Mouse (Mus musculus) splenic B cell, adult 2 months (primary cell): ENCODE measurements at regions not wholly inside any gene's neighbourhood (a gene's known extent, or its start where the extent isn't known, plus 50 kb on each side); places are given as distances from the start of the nearest gene placed in this dataset.

Source experiments
- DNase-seq: peaks from one replicate; pipeline ENCODE4 v3.0.0-alpha.2; 2011; ENCODE audit warnings: low read depth, low spot score
- H3K27me3 ChIP-seq: 2 replicates; pipeline ENCODE4 v1.6.1; 2012; ENCODE audit warnings: mild to moderate bottlenecking, low read length, moderate library complexity, mixed read lengths; ENCODE audit not compliant: control insufficient read depth, poor library complexity, insufficient read depth, severe bottlenecking
- H3K36me3 ChIP-seq: 2 replicates; pipeline ENCODE4 v1.6.1; 2012; ENCODE audit warnings: mild to moderate bottlenecking, low read length, moderate library complexity, mixed read lengths; ENCODE audit not compliant: control insufficient read depth, poor library complexity, insufficient read depth, severe bottlenecking

DNA sequence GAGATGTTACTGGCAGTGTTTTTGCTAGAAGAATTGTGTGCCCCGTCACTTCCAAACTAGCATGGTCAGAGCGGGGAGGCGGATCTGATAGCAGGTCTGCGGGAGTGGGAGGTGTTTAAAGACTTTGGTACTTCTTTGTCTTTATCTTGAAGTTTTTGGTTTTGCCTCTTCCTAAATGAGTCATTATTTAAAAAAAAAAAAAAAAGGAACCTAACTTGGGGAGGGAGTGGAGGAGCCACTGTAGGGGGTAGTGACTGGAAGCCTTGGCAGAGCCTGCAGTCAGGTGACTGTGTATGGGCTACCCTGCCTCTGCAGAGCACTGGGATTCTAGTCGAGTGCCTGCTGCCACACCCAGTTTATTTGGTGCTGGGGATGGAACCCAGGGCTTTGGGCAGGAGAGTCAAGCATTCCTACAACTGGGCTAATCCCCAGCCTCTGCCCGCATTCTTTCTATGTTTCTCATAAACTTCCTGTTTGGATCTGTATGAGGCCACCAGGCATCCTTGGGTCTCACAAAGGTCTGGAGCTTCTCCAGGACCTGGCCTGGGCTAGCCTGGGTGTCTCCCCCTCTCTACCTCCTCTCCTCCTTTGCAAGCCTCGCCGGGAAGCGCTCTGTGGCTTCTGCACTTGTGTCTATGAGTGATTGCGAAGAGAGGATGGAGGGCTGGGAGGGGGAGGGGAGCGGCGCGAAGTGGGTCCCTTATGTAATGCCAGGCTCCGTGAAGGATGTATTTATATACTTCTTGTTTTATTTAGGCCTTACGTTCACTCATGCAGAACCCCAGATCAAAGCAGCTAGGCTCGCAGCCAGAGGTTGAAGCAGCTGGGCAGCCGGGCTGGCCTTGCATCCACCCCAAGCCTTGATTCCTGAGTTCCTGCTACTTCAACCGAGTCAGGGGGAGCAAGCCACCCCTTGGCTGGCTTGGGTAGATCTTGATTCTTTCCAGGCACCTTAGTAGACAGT is 143.1 kb upstream of the Mrps10 start:
- Histone ChIP-seq H3K36me3 (no peaks in the 10 kb centered on the region), H3K27me3 (no peaks in the 10 kb centered on the region)
- no peak for DNase-seq

DNA sequence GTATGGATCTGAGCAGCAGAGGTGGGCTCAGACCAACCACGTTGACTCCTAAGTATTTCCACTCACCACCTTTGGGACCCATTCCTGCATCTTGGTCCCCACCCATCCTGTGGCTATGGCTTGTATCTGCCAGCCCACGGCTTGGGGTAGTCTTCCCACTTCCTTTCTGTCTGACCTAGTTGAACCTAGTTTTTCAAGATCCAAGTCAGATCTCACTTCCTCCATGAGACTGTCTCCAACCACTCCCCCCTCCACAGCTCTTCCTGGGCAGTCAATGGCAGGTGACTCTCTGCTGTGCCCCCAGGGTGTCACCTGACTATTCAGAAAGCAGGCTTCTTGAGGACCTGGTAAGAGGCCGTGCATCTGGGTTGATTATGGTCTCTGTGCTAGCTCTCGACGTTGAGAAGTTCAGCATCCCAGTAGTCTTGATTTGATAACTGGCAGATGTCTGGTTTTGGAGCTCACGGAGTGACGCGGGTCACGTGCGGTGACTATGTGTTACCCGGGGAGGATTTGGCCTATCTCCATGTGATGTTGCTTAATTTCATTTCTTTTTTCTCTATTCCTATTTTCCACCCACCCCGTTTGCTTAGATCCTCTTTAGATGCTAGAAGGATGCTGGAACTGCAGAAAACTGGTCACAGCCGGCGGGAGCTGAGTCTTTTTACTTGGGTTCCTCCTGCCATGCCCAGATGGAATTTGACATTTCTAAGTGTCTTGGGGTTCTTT is 147.5 kb upstream of the Mrps10 start:
- no peaks in the 10 kb centered on the region for H3K36me3 ChIP-seq
- no peaks in the 10 kb centered on the region for H3K27me3 ChIP-seq
- peak; percentile 3 for DNase-seq

DNA sequence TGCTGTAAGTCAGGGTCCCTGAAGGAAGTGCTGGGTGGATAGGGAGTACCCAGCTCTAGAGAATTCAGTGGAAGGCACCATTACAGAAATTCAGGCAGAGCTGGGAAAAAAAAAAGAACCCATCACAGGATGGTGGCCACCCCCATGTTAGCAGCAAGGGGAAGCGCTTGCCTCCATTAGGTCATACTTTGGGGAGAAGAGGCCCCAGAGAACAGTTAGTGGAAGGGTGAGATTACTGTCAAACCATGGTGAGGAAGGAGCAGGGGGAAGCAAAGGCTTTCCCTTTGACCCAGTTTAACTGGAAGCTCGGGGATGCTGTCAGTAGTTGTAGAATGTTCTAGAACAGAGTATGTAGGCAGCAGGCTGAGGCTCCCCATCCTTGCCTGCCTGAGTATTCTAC is 148.8 kb upstream of the Mrps10 start:
- DNase-seq, result no peak
- no peaks in the 10 kb centered on the region for H3K36me3 ChIP-seq
- H3K27me3 ChIP-seq, result no peaks in the 10 kb centered on the region

DNA sequence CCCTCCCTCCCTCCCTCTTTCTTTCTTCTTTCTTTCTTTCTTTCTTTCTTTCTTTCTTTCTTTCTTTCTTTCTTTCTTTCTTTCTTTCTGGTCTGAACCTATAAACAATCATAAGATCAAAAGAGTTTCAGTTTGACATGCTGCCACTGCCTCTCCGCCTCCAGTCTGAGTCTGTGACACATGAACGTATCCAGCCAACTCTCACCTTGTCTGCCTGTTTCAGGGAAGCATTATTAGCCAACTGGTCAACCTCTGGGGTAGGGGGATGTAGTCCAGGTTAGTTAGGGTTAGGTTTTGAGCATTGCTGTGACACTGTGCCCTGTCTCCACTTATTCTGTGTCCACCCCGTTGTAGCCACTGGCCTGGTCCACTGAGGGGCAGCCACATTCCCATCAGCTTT is 152.2 kb upstream of the Mrps10 start:
- H3K36me3 ChIP-seq, result no peaks in the 10 kb centered on the region
- no peak for DNase-seq
- no peaks in the 10 kb centered on the region for H3K27me3 ChIP-seq

DNA sequence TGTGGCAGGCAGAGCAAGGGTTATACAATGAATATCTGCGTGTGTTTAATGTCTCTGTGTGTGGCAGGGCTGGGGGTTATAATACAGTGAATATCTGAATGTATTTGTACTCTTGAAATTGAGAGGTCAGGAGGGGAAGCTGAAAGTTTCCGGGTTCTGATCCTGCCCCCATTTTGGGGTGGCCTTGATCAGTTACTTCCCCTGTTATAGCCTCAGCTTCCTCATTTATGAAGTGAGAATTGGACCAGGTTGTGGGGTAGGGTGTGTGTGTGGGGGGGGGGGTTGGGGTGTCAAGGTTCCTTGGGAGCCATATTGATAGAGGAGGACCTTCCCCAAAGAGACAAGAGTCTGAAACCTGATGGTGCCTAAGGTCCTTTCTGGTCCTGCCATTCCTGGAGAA is 152.8 kb upstream of the Mrps10 start:
- H3K27me3 ChIP-seq, result no peaks in the 10 kb centered on the region
- H3K36me3 ChIP-seq, result no peaks in the 10 kb centered on the region
- peak; percentile 3 for DNase-seq

DNA sequence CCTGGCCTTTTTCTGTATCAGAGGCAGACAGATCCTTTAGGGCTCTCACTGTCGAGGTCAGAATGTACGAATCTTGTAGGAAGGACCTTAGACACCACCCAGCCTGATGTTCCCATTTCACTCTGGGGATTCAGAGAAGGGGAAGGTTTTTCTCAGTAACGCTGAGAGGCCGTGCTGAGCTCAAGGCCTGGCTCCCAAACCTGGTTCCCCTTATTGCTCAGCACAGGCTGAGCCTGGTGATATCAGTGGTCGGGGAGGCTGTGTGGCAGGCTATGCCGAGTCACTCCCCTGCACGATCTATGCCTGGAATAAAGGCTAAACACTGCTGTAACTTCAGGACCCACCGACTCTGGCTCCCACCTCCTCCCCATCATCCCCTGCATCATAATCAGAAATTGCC is 154.6 kb upstream of the Mrps10 start:
- H3K36me3 ChIP-seq, result no peaks in the 10 kb centered on the region
- no peaks in the 10 kb centered on the region for H3K27me3 ChIP-seq
- DNase-seq, result no peak

DNA sequence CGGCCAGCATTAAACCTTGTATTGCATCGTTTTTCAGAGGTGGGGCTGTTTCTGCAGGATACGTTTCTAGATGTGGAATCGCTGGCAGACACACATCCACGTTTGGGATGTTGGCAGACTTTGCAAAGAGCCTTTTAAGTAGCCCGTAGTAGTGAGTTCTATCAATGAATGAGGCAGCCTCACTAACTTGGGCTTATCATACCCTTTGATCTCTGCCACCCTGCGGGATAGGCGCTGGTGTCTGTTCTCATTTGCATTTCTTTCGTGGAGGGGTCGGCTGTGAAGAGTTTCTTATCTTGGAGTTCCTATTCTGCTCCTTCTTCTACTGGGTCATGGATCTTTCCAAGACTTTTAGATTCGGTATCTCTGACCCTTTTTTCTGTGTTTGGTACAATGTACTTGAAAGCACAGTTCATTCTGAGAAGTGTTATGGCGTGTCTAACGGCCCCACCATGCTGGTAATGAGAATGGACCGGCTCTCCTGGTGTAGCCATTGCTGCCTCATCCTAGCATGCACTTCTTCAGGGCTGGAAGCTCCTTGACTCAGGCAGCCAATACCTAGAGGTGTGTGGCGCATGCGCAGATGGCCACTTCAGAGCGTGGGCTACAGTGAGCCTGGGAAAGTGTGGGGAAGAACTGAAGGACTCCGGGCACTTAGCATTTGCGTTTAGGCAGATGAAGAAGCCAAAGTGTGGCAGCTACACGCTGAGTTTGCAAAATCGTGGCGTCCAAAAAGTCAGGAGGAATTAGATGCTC is 158.1 kb upstream of the Mrps10 start:
- DNase-seq, result no peak
- Histone ChIP-seq H3K27me3 (no peaks in the 10 kb centered on the region), H3K36me3 (no peaks in the 10 kb centered on the region)

DNA sequence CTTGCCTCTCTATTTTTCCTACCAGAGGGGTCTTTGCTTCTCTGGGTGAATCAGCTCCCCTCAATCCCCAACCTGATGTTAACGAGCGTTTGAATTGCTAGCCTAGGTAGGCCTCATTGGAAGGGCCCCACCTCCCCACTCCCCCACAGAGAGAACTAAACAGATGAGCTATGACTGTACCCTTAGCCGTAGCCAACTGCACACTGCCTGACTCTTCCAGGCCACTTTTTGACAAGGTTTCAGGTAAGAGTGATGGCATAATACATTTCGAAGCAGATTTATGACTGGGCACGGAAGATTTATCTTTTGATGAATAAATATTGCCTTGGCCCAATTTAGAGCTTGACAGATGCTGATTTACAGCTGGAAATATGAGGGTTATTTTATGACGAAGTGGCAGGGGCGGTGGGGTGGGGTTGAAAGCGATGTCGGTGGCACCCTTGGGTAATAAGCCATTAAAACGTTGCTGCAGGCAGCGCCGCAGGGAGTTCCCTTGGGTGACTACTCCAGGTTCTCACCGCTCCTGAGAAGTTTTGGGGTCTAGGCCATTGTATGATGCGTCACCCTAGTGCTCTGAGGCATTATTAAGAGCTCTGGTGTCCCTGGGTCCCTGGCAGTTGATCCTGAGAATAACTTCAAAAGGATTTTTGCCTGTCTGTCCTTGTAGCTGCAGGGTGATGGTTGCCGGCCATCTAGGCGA is 159.7 kb upstream of the Mrps10 start:
- no peaks in the 10 kb centered on the region for H3K27me3 ChIP-seq
- no peak for DNase-seq
- no peaks in the 10 kb centered on the region for H3K36me3 ChIP-seq

DNA sequence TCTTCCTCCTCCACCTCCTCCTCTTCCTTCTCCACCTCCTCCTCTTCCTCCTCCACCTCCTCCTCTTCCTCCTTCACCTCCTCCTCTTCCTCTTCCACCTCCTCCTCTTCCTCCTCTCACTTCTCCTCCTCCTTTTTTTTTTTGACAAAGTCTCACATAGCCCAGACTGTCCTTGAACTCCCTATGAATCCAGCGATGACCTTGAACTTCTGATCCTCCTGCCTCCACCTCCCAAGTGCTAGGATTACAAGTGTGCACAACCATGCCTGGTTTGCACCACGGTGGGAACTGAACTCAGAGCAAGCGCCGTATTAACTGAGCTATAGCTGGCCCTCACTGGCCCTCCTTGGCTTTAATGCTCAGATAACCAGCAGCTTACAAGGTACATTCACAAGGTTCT is 161.2 kb upstream of the Mrps10 start:
- no peak for DNase-seq
- H3K36me3 ChIP-seq, result no peaks in the 10 kb centered on the region
- no peaks in the 10 kb centered on the region for H3K27me3 ChIP-seq

DNA sequence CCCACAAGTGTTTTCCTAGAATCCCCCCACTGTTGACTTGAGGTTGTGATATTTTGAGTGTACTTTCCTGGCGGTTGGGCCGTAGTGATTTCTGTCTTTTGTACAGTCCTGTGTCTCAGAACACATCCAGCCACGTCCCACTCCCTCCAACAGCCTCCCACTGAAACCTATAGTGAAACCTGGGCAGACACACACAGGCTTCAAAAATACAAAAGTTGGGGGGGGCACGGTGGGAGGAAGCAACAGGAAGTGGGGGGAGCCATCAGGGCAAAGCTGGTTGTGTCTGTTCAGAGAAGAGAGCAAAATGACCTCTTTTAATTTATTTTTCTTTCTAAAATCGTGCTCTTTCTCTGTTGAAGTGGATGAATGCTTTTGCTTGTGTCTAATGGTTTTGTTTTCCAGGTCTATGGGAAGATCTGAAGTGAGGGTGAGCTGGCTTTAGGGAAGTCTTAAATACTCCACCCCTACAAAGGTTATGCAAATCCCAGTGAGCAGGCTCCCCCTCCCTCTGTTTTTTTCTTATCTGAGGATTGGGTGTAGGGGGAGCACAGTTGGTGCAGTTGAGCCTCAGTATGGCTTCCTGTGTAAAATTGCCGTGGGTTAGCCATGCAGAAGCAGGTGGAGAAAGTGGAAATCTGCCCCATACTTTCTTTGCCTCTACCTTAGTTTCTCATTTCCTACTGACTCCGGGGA is 164.1 kb upstream of the Mrps10 start:
- no peak for DNase-seq
- H3K36me3 ChIP-seq, result no peaks in the 10 kb centered on the region
- no peaks in the 10 kb centered on the region for H3K27me3 ChIP-seq

DNA sequence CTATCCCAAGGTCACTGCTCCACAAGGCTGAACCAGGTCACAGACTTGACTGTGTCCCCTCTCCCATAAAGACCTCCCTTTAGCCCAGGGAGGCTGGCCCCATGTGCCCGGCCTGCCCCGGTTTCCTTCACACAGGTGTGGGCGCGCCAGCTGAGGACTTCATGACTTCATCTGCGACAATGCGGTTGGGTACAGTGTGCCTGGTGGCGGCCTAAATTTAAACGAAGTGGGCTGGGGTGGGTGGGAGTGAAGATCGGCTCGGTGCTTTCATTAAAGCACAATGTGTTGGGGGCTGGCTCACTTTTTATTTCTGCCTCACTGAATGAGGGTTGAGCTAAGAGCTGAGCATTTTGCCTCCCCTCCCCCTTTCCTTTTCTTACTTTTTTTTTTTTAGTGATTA is 169.5 kb upstream of the Mrps10 start:
- no peak for DNase-seq
- H3K27me3 ChIP-seq, result no peaks in the 10 kb centered on the region
- H3K36me3 ChIP-seq, result no peaks in the 10 kb centered on the region

DNA sequence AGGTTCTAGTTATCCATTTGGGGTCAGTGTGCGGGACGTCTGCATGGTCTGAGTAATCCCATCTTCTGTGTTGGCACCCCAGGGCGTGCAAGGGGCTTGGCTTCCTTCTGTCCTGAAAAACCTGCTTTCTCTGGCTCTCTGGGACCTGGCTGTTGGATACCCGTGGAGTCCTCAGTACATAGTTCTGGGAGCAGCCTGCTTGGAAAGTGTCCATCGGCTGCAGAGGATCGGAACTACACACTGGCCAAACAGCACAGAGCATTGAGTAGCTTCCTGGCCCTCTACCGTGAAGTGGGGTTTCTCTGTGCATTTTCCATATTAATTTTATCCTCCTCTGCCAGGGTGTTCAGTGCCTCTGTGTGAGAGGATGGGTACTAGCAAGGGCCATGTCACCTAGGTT is 170.7 kb upstream of the Mrps10 start:
- Histone ChIP-seq H3K27me3 (no peaks in the 10 kb centered on the region), H3K36me3 (no peaks in the 10 kb centered on the region)
- no peak for DNase-seq

DNA sequence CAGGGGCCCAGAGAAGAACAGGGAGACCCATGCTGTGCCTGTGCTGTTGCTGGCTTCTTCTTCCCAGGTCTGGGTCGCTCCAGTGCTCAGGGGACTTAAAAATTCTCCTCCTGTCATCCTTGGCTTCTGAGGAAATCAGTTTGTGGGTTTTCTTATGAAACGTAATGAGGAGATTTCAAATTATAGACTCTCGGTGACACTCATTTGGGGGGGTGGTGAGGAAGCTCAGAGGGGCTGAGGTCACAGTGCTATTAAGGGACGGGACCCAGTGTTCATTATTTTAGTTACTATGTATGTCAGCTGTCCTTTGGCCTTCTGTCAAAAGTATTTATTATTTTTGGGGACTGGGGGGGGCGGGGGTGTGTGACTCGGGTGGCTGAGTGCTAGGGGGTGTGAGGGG is 171.7 kb upstream of the Mrps10 start:
- no peak for DNase-seq
- Histone ChIP-seq H3K36me3 (no peaks in the 10 kb centered on the region), H3K27me3 (no peaks in the 10 kb centered on the region)

DNA sequence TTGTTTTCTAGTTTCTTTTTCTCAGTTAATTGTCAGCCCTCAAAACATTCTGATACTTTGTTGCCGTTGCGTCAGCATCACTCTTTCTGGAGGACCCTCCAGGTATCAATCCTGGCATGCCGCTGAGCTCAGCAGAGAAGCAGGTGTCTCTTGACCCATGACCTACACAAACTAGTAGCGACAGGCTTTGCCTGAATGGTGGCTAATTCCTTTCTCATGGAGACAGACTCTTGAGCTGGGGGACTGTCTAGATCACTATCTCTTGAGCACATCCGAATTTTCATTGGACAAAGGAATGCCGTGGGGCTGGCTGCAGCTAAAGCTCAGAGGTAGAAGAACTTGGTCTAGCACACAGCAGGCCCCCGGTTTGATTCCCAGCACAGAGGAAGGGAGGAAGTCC is 172.7 kb upstream of the Mrps10 start:
- no peaks in the 10 kb centered on the region for H3K27me3 ChIP-seq
- H3K36me3 ChIP-seq, result no peaks in the 10 kb centered on the region
- DNase-seq, result no peak
